In genomic region chr2:153528571-153529364, GRCm38 (mm10) we compare ENCODE assay signal across 8 mouse cellular contexts. TPM values are rescaled to one million over a fixed set of nuclear protein-coding genes. Genes with fewer than 3 reads are reported as not detected.
DNase-seq lines count a peak whose midpoint lies in the region; ATAC-seq lines count a peak whose summit lies in the region.

No protein-coding gene starts in this region.

- peak overlapping the region; percentile 85 for H3K9ac ChIP-seq in hindbrain, embryonic 11.5 days (ENCODE audit: low read depth, low read length)
- H3K9ac ChIP-seq in liver, embryonic 11.5 days (ENCODE audit: low read depth, low read length), result peak overlapping the region; percentile 91
- H3K9ac ChIP-seq in neural tube, embryonic 12.5 days, result peak overlapping the region; percentile 81

- under 1% methylated on average over 48 of the region's 70 CpGs for WGBS in embryonic facial prominence, embryonic 10.5 days
- WGBS in hindbrain, embryonic 11.5 days, result under 1% methylated on average over 19 of the region's 70 CpGs
- under 1% methylated on average over 40 of the region's 70 CpGs for WGBS in liver, embryonic 11.5 days
- WGBS in neural tube, embryonic 12.5 days, result 0% methylated on average over 46 of the region's 70 CpGs

- peaks cover 87% of the 10 kb centered on the region for H3K27me3 ChIP-seq in embryonic facial prominence, embryonic 10.5 days (replicated peaks; ENCODE audit: low read depth, poor library complexity, severe bottlenecking)
- peaks cover 17% of the 10 kb centered on the region; the same call in 1 of the 2 replicates for H3K27me3 ChIP-seq in hindbrain, embryonic 11.5 days (ENCODE audit: control insufficient read depth, insufficient read depth, low read length)
- H3K27me3 ChIP-seq in liver, embryonic 11.5 days (replicated peaks; ENCODE audit: control insufficient read depth, insufficient read depth, low read length), result no peaks in the 10 kb centered on the region
- peaks cover 23% of the 10 kb centered on the region for H3K27me3 ChIP-seq in neural tube, embryonic 12.5 days (replicated peaks)

- peak overlapping the region; percentile 99 for H3K4me2 ChIP-seq in hindbrain, embryonic 11.5 days (replicated peaks; ENCODE audit: low read depth, low read length)
- peak overlapping the region; percentile 89 for H3K4me2 ChIP-seq in liver, embryonic 11.5 days
- H3K4me2 ChIP-seq in neural tube, embryonic 12.5 days (replicated peaks), result peak overlapping the region; percentile 96

- peaks cover 60% of the 10 kb centered on the region for H3K4me1 ChIP-seq in embryonic facial prominence, embryonic 10.5 days
- H3K4me1 ChIP-seq in hindbrain, embryonic 11.5 days (replicated peaks; ENCODE audit: control insufficient read depth, insufficient read depth, low read length), result peaks cover 18% of the 10 kb centered on the region
- peaks cover 46% of the 10 kb centered on the region for H3K4me1 ChIP-seq in liver, embryonic 11.5 days (replicated peaks; ENCODE audit: control insufficient read depth, insufficient read depth, low read length)
- H3K4me1 ChIP-seq in neural tube, embryonic 12.5 days, result peaks cover 49% of the 10 kb centered on the region

- peak; percentile 68 for DNase-seq in layer of hippocampus, adult 9-11 months
- DNase-seq in layer of hippocampus, postnatal 36 days, result no peak
- DNase-seq in T-cell, adult 2 months (ENCODE audit: low spot score), result peak; percentile 13
- peak; percentile 76 for DNase-seq in embryonic facial prominence, embryonic 10.5 days (ENCODE audit: low spot score)
- DNase-seq in hindbrain, embryonic 11.5 days (ENCODE audit: low spot score), result peak; percentile 71
- DNase-seq in liver, embryonic 11.5 days (ENCODE audit: low spot score), result peak; percentile 83
- DNase-seq in frontal cortex, adult 2 months (ENCODE audit: extremely low spot score in 1 of 2, low spot score in 1 of 2), result no peak

- peak overlapping the region; percentile 90 for H3K27ac ChIP-seq in embryonic facial prominence, embryonic 10.5 days (replicated peaks)
- peak overlapping the region; percentile 96 for H3K27ac ChIP-seq in hindbrain, embryonic 11.5 days (ENCODE audit: low read depth, low read length)
- H3K27ac ChIP-seq in liver, embryonic 11.5 days (ENCODE audit: low read depth, low read length), result peak overlapping the region; percentile 95
- peak overlapping the region; percentile 90 for H3K27ac ChIP-seq in neural tube, embryonic 12.5 days

- H3K4me3 ChIP-seq in embryonic facial prominence, embryonic 10.5 days, result peak overlapping the region; percentile 80
- H3K4me3 ChIP-seq in hindbrain, embryonic 11.5 days (ENCODE audit: low read depth, low read length), result peak overlapping the region; percentile 70
- H3K4me3 ChIP-seq in liver, embryonic 11.5 days (ENCODE audit: low read depth, low read length), result peak overlapping the region; percentile 80
- H3K4me3 ChIP-seq in neural tube, embryonic 12.5 days, result peak overlapping the region; percentile 79

- ATAC-seq in hindbrain, embryonic 11.5 days (ENCODE audit: low FRiP score), result peak; percentile 41
- ATAC-seq in liver, embryonic 11.5 days (replicated peaks; ENCODE audit: low FRiP score), result peak; percentile 25
- ATAC-seq in neural tube, embryonic 12.5 days (ENCODE audit: low FRiP score, low read depth), result peak; percentile 34

- no peaks in the 10 kb centered on the region for H3K9me3 ChIP-seq in embryonic facial prominence, embryonic 10.5 days
- H3K9me3 ChIP-seq in hindbrain, embryonic 11.5 days (ENCODE audit: control insufficient read depth, low read length), result no peaks in the 10 kb centered on the region
- H3K9me3 ChIP-seq in liver, embryonic 11.5 days (ENCODE audit: control insufficient read depth, low read length), result no peaks in the 10 kb centered on the region
- H3K9me3 ChIP-seq in neural tube, embryonic 12.5 days, result no peaks in the 10 kb centered on the region

- no peaks in the 10 kb centered on the region for H3K36me3 ChIP-seq in embryonic facial prominence, embryonic 10.5 days (replicated peaks)
- no peaks in the 10 kb centered on the region for H3K36me3 ChIP-seq in hindbrain, embryonic 11.5 days (ENCODE audit: control insufficient read depth, insufficient read depth, low read length)
- H3K36me3 ChIP-seq in liver, embryonic 11.5 days (ENCODE audit: control insufficient read depth, insufficient read depth, low read length), result no peaks in the 10 kb centered on the region
- H3K36me3 ChIP-seq in neural tube, embryonic 12.5 days, result no peaks in the 10 kb centered on the region

RNA-seq across cellular contexts. Expression of gene Nol4l, which starts 1.0 kb away (rescaled TPM):
- 10 to 100 TPM; 47.0 to 47.3 TPM for total RNA-seq in layer of hippocampus, postnatal 36 days (2021)
- polyA plus RNA-seq in embryonic facial prominence, embryonic 10.5 days (2016; fragmentation: Nextera tagmentation; extraction: Ambion mirVana), result 23.5 and 23.7 TPM in 2 replicates
- 26.0 and 26.7 TPM in 2 replicates for polyA plus RNA-seq in hindbrain, embryonic 11.5 days (2014; fragmentation: Nextera tagmentation; extraction: Ambion mirVana)
- 14.1 and 15.8 TPM in 2 replicates for polyA plus RNA-seq in liver, embryonic 11.5 days (2014; fragmentation: Nextera tagmentation; extraction: Ambion mirVana)
- polyA plus RNA-seq in neural tube, embryonic 12.5 days (2016; fragmentation: Nextera tagmentation; extraction: Ambion mirVana), result 36.3 and 39.9 TPM in 2 replicates
- 35.8 and 36.3 TPM in 2 replicates for polyA plus RNA-seq in frontal cortex, adult 2 months (2012; rRNA removed)

RNA-seq across cellular contexts. Expression of gene 4930404H24Rik, which starts 36.2 kb away (rescaled TPM):
- not detected for total RNA-seq in layer of hippocampus, postnatal 36 days (2021)
- polyA plus RNA-seq in embryonic facial prominence, embryonic 10.5 days (2016; fragmentation: Nextera tagmentation; extraction: Ambion mirVana), result not detected in 2 replicates
- polyA plus RNA-seq in hindbrain, embryonic 11.5 days (2014; fragmentation: Nextera tagmentation; extraction: Ambion mirVana), result not detected in 2 replicates
- polyA plus RNA-seq in liver, embryonic 11.5 days (2014; fragmentation: Nextera tagmentation; extraction: Ambion mirVana), result not detected in 2 replicates
- not detected in 2 replicates for polyA plus RNA-seq in neural tube, embryonic 12.5 days (2016; fragmentation: Nextera tagmentation; extraction: Ambion mirVana)
- polyA plus RNA-seq in frontal cortex, adult 2 months (2012; rRNA removed), result not detected in 2 replicates

Comparison
In these comparisons a context has a peak if more than half of its experiments do, and no peak if none do; other contexts are left out.
1. DNase-seq: peak in layer of hippocampus, adult 9-11 months (single experiment), T-cell, adult 2 months (single experiment), embryonic facial prominence, embryonic 10.5 days (single experiment), hindbrain, embryonic 11.5 days (single experiment) and liver, embryonic 11.5 days (single experiment); none in layer of hippocampus, postnatal 36 days (0 of 2) and frontal cortex, adult 2 months (0 of 2).
2. Peak in every context shown above with its lines, with median percentiles within 50 percentile points of each other: H3K27ac ChIP-seq, H3K4me3 ChIP-seq, ATAC-seq, H3K4me2 ChIP-seq and H3K9ac ChIP-seq.